Mouse (Mus musculus): ENCODE measurements around the gene Zc3h14.

DNA sequence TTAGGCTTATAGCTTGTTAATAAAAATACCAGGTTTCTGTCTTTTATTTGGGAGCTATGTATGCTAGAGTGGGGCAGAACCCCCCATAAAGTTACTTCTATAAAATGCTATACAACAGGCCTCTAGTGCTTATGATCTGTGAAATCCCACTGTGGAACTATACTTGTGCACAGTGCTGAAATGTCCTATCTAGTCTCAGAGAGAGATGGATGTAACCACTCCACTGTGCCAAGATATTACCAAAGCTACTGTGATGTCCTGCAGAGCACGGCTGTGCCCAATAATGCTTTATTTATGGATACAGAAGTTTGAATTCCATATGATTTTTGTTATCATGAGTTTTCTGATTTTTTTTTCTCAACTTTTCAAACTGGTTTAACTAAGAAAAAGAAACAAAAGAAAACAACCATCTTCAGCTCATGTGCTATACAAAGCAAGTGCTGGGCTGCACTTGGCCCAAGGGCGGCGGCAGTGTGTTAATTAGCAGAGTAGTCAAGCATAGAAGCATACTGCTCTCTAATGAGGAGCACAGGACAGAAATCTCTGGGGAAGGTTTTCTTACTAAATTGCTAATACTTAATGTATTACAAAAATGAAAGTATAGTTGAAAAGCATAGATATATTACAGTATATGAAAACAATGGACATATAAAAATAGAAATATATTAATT, 57.4 kb downstream of the Zc3h14 start:
- TF ChIP-seq CTCF (IDR thresholded peaks at IDR 0.05; ENCODE audit: control insufficient read depth, insufficient read depth, insufficient read length) (no peak), CEBPB (IDR thresholded peaks at IDR 0.05; ENCODE audit: low read depth) (no peak), USF1 (IDR thresholded peaks at IDR 0.05; ENCODE audit: low read depth) (no peak)

Data from C2C12 (cell line).